Mouse (Mus musculus): ENCODE measurements around the gene Large1. TPM values are rescaled to one million over a fixed set of nuclear protein-coding genes. Genes with fewer than 3 reads are reported as not detected.
"Not testable (repeated sequence)": the region's sequence is repeated elsewhere in the genome, so short reads cannot be mapped to it uniquely, and the experiment has no call there.

Gene Large1
- total RNA-seq, 4 experiments from 2014 or later: 27.9 to 31.7 (median 29.1) TPM

DNA sequence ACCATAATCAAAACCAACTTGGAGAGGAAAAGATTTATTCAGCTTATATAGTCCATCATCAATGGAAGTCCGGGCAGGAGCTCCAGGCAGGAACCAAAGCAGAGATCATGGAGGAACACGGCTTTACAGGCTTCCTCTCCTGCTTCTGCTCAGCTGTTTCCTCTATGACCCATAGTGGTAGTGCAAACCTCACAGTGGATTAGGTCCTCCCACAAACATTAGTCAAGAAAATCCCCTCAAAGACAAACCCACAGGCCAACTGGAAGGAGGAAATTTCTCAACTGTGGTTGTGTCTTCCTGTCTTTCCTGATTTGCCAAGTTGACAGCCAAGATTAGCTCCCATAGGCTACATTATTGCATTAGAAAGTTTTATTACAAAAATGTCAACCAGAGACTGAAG lies 59.7 kb downstream of the Large1 start:
- no peak for DNase-seq

DNA sequence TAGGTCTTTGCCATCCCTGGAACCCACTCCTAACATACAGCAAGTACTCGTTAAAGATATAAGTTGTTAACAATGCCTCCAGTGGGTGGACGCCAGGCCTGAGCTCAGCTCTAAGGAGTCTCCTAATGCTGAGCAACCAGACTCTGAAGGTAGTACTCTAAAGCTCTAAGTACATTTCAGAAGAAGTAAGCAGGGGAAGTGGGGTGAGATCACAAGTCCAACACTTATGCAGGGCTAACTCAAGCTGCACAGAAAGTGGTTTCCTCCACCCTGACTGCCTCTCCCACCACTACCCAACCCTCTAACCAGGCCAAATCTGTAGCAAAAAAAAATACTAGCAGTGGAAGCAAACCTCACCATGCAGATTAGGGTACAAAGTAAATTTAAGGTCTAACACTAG lies 61.7 kb downstream of the Large1 start:
- DNase-seq: no peak

DNA sequence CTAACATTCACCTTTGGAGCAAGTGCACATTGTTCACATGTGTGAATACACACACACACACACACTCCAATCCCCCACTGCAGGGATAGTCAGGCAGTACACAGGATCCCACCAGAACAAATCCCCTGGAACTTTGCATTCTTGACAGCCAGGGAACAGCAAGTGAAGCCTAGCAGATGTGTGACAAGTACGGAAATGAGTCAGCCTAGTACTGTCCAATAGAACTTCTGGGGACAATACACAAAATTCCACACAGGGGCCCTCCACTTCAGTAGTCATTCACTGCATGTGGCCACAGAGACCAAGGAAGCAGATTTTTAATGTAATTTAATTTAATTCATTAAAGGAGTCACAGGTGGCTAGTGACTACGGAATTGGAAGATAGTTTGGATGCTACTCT lies 62.7 kb downstream of the Large1 start:
- DNase-seq: no peak

DNA sequence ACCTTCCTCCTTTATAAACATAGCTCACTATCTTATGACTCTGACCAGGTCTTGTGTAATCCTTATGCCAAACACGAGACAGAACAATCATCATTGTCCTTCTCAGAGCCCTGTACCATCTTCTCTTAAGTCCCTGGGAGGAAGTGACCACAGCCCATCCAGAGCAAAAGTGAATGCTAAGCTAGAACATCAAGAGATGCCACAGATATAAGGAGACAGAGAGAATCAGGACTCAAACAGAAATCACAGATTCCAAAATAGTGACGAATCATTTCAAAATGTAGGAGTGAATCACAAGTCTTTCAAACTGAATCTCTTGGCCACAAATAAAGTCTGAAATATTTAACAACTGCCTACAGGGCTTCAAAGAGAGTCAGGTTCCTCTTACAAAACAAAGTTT lies 63.5 kb downstream of the Large1 start:
- DNase-seq: no peak

DNA sequence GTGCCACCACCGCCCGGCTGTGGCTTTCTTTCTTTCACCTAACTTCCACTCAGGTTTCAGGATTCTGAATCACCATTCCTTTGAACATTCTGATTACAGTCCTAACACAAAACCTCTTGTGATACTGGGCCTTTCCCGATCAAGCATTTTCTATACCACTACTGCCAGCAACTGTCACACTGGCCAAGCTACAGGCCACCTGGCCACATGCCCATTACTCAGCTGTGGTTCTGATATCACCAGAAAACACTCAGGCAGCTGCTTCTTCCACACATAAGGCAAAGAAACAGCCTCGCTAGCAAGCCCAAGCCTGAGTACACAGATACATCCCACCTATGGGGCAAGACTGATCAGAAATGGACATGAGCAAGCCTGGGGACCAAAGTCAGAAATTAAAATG lies 71.3 kb downstream of the Large1 start:
- DNase-seq: no peak

DNA sequence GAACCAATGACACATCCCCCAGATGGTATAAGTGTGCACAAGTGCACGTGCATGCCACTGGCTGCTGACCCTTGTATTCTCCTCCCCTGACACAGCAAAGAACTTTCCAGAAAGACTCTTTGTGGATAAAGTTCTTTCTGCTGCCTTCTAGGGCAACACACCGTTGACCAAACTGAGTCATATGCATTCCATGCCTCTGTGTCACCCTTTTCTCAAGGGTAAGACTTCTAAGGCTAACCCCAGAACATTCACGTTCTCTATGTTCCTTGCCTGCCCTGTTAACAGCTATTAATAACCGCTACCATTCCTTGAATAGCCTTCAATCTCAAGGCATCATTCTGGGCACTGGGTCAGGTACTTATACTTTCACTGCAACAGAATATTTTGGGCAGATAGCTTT lies 77.3 kb downstream of the Large1 start:
- no peak for DNase-seq

DNA sequence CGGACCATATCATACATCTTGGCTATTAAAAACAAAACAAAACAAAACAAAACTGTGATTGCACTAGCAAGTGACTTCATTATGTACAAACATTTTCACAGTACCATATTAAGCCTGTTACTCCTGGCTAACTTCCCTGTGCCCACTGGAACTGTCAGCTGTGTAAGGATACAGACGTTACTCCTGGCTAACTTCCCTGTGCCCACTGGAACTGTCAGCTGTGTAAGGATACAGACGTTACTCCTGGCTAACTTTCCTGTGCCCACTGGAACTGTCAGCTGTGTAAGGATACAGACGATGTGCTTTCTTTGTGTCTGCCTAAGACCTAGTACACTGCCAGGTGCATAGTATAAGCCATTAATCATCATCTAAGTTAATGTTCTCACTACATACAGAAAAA lies 77.9 kb downstream of the Large1 start:
- not testable (repeated sequence) for DNase-seq

DNA sequence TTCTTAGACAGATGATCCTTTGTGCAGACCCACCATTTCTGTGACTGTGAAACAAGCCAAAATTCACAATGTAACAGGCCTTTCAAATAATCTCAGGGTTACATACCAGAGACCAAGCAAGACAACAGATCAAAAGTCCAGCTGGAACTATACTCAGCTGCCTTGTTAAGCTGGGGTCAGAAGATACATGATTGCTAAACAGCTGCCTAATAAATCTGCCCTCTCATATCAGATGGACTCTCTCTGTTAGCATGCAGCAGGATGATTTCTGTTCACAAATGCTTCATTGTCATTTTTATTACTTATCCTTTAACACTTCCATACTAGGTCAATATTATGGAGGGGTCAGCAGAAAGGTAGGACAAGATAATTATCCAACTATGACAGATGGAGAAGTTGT lies 80.2 kb downstream of the Large1 start:
- DNase-seq: no peak

DNA sequence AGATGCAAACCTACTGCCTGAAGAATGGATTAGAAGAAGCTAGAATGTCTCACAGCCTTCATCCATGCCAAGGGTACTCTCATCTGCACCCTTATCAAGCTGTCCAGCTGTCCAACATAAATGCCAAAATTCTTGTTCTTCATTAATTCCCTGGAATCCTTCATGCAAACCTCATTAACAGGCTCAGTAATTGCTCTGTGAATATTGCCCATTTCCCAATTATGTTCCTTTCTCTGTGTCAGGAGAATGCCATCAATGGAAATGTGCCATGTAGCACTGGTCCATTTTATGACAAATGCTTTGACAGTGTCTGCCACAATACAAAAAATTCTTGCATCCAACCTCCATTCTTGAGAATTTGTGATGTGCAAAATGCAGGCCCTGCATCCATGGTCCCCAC lies 82.3 kb downstream of the Large1 start:
- no peak for DNase-seq

DNA sequence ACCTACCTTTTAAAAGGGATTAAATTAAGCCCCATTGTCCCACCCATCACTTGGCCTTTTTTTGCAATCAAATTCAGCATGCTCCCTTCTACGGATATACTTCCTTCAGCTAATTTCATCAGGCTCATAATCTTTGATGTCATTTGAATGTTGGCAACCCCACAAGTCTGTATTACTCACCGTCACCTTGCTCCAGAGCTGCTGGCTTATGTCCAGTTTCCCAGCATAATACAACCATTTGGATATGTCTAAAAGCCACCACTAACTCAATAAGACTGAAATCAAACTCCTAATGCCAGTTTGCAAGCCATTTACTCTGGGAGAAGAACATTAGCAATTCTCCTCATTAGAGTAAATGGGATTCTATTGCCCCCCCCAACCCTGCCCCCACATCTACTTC lies 95.4 kb downstream of the Large1 start:
- peak; percentile 70 for DNase-seq

DNA sequence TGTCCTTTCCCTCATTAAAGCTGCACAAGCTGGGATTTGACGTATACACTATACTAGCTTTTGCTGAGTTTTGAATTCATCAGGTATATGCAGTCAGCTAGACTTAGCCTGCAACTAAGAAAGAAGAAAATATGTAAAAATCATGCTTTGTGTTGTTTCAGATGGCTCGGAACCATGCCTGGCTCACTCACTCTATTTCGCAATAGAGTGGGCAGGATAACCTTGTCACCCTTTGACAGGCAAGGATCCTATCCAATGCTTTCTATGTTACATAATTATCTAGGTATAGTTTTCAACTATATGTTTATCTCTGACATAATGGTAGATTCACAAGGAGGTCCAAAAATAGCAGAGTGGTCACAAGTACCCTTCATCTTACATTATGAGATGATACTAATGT lies 109.2 kb downstream of the Large1 start:
- no peak for DNase-seq

DNA sequence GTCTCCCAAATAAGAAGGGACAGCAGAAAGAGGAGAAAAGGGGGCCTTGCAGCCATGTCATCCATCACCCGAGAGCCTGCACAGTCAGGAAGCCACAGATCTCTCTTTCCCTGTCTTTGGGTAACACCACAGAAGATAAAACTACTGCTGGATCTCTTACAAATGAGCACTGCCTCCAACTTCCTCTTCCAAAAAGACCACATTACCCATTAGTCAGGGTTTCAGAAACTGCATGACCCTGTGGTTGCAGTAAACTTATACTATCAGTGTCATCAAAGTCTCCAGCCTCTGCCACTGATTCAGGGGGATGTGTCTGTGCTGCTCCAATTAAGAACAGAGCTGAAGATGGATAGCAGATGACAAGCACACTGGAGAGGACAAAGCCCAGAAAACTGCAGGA lies 111.3 kb downstream of the Large1 start:
- DNase-seq: no peak

DNA sequence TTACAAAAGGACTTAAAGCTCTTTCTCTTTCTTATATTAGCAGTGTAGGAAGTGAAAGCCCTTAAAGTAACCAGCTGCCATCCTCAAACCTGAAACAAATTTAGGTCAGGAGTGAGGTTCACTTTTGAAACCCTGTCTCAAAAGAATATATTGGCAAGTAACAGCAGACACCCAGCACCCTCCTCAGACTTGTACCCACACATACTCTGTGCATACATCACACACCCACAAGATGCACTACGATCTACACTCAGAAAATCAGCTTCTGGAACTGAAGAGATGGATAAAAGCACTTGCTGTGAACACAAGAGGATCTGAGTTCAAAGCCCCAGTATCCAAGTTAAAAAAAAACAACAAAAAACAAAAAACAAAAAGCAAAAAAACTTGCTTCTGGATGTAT lies 119.1 kb downstream of the Large1 start:
- no peak for DNase-seq

DNA sequence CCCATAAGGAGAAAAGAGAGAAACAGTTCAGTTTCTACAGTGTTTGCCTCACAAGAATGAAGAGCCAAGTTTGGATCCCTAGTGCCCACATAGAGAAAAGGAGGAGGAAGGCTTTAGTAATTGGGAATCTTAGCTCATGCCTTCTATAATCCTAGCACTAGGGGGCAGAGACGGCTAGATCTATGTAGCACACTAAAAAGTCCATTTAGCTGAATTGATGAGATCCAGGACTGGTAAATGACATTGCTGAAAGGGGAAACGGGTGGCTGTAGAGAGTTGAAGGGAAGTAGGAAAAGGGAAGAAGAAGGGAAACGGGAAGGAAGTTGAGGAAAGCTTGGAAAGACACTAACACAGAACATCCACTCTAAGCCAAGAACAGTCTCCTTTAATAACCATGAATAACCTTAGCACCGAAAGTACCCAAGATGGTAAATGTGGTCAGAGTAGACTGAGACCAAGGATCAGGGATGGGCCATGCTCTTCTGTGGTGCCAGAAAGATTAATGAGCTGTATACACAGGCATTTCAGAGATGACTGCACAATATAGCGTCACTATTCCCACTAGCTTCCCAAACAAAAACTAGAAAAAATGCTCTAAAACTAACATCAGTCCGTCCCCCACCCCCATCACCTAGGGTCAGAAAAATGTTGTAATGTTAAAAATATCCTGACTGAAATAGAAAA lies 119.8 kb downstream of the Large1 start:
- DNase-seq: peak; percentile 9

DNA sequence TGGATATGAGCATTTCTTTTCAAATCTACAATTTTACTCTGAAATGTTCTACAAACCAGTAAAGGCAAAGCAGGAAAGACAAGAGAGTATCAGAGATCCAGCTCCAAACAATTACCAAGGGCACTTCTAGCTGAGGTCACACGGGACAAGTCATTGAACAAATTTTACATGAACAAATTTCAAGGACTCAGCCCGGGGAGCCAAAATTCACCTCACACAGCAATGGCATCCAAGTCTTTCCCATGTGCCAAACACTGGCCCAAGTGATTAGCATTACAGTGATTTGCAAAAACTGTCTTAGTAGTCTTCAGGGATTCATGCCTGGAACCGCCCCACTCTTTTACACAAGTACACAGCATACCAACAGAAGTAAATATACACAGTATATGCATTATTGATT lies 126.5 kb downstream of the Large1 start:
- peak; percentile 12 for DNase-seq

DNA sequence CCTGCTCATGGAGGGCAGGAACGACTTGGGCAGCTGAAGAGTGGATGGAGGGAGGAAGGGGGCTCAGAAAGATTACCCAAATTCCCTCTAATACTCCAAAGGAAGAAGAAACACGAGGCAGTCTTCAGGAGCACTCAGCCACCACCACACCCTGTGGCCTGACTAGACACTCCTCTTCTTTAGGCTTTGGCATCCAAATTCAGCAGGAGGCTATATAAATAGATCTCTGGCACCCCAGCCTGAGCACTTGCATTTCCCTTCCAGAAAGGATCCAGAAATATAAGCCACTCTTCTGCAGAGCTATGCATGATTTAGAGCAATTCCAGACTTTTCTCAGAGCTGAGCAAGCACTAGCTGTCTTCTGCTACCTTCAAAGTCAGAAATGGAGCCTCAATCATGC lies 127.7 kb downstream of the Large1 start:
- no peak for DNase-seq

DNA sequence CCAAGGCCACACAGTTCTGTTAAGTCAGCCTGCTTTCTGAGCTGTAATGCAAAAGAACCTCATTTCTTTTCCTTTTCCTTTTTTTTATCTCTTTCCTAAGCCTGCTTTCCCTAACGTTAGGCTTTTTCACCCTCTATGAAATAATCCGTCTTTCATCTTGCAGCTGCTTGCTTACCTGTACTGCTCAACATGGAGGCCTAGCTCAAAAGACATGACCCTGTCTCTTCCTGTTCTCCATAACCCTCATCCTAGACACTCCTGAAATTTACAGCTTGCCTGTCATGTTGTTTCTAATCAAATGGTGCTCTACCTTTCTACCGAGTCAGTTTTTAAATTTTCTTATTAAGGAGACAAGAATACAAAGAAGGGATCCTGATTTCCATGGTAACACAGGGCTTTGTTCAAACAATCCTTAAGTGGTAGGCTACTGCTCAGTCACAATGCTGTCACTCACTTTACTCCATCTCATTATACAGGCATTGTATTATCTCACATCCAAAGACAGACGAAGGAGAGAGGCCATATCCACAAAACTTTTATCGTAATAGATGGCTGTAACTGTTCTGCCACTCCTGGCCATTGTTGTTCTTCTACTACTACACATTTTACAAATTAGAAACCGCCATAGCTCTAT lies 134.0 kb downstream of the Large1 start:
- DNase-seq: no peak

DNA sequence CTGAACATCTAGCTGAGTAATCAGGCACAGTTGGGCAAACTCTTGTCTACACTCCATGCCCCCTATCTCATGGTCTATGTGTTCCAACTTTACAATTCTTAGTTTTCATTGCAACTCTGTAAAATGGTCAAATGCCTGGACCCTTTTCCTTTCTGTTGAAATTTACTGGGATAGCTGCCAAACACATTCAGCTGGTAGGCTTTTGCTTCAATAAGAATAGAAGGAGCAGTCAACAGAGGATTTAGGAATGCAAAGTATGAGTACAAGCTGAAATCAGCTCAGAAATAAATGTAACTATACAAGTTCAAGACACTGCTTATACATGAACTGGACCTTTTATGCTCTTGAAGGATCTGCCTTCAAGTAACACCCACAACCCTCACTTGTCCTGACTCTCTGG lies 146.5 kb downstream of the Large1 start:
- no peak for DNase-seq

DNA sequence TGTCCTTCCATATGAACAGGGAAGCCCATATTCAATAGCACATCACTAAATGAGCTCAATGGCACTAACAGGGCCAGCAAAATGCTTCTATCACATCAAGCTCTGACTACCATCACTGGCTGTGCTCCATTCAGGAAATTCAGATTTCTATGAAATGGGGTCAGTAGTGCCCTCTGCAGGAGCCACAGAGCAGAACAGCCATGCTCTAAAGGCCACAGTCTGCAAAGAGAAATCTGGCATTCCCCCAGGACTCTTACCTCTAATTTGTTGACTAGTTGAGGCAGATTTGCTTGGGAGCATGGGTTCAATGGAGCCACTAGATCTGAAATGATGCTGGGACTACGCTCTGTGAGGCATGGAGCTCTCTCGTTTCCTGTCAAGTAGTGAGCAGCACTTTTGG lies 151.5 kb downstream of the Large1 start:
- DNase-seq: no peak

DNA sequence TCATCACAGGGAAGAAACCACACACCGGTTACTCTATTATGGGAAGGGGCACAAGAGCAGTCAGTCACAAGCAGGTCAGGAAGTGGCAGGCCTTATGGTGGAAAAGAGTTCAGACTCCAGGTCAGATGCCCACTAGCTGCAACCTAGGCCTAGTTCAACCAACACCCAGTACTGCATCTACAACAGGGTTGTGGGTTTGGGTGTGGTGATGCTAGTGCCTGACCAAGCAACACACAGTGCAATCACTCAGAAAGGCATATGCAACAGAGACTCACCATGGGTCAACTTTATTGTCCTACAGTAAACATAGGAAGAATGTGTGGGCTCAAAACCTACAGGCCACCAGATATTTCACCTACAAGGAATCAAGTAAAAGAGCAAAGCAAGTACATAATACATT lies 155.6 kb downstream of the Large1 start:
- no peak for DNase-seq

DNA sequence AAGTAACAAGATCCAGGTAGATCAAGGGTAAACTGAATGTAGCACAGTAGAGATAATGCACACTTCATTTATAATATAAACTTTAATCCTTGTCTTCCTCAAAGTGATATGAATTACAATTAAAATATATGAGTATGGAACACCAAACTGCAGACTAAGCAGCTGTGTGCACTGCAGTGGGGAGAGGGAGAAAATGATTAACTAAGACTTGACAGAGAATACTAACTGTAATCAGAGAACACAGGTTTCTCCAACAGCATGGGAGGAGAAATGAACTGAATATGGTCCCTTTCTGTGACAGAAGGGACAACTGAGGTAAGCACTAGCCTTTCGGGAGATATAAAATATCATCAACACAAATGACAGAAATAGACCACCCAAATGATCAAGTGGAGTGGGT lies 164.7 kb downstream of the Large1 start:
- no peak for DNase-seq

DNA sequence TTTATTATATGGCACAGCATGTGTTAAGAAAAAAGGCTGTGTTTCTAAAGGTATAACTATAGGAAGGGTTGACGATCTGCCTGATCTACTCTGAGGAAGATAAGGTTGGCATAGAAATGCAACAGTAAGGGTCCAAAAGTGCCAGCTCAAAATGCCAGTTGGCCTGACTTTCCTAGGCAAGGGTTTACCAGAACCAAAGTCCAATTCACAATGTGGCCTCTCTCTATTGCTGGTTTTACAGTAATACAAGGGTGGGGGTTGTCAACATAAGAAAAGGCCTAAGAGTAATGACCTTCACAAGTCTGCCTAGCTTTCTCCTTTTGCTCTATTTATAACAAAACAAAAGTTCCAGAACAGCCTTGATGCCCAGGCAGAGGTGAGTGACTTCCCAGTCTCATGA lies 166.0 kb downstream of the Large1 start:
- DNase-seq: no peak

DNA sequence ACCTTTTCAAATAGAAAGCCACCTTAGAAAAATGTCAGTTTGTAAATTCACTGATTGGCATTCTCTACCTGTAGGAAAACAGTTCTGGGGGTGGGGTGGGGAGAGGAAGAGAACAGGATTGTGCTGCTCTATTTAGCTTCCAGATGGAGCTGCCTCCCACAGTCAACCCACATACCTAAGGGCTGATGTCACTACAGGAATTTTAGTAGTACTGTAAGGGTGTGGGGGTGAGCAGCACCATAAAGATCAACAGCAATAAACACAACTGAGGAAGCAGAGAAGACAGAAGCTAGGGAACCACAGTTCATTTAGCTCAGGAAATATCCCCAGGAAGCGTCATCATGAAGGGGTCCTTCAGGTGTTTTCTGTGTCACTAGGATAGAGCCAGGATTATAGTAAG lies 174.9 kb downstream of the Large1 start:
- DNase-seq: no peak

DNA sequence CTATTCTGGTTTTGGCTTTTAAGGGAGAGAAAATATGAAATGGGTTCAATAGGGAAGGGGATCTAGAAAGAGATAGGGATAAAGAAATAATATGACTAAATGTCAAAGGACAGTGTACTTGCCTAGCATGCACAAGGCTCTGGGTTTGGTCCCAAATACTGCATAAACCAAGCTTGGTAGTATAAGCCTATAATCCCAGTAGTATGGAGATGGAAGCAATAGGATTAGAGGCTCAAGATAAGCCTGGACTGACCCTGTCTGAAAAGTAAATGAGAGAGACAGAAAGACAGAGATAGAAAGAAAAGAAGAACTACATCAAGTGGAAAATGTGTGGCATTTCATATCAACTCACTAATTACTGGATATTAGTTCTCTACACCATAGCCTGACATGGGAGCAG lies 180.7 kb downstream of the Large1 start:
- DNase-seq: no peak

DNA sequence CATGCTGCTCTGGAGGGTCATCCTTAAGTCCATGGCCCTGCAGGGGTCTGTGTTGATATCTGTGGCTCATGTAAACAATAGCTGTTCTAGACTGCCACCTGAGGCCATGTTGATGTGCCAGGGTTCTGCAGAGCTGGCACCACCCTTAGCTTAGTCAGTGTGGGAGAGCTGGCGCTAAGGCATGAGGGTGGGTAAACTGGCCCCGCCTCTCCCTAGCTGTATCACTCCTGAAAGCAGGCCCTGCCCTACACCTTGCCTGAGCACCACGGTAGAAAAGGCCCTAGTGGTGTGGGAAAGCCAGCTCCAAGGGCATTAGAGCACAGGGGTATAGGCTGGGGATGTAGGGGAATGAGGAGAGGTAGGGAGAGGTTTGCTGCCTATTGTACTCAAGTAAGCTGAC lies 191.3 kb downstream of the Large1 start:
- no peak for DNase-seq
